Comparison of ENCODE assay signal across 8 mouse cellular contexts in the genomic region with DNA sequence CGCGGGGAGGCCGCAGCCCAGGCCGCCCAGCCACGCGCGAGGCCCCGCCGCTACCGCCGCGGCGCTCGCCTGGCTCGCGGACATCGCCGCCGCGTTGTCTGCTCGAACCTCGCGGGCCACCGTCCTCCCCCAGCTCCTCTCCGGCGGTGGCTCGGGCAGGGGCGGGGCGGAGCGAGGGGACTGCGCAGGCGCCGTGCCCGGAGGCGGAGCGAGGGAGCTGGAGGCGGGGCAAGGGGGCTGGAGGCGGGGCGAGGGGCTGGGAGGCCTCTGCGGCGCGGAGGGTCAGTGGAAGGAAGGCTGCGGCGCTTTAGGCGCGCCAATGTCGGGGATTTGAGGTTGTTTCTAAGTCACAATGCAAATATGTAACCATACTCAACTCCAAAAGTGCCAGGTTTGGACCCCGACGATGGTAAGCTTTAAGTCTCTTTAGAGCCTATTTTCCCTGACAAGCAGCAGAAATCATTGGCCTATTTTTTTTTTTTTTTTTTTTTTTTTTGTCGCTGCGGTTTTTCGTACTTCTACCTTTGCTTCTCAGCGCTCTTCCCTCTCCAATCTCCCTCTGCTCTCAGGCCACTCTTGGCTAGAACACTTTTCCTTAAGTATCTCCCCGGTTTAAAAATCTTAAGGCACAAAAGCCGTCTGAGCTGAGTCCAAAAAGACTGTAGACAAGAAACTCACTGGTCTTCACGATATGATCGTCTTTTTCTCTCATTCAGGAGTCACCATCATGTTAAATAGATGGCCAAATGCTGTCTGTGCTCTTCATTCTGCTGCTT. TPM values are rescaled to one million over a fixed set of nuclear protein-coding genes. Genes with fewer than 3 reads are reported as not detected.
DNase-seq lines count a peak whose midpoint lies in the region; ATAC-seq lines count a peak whose summit lies in the region.

Gene Arl5a, minus strand, starts transcription at position 155 of the 776 bp plus-strand sequence.

- peak within 1 kb of the TSS; percentile 80 for H3K9ac ChIP-seq in hindbrain, embryonic 11.5 days (ENCODE audit: low read depth, low read length)

- H3K4me2 ChIP-seq in hindbrain, embryonic 11.5 days (replicated peaks; ENCODE audit: low read depth, low read length): peak within 1 kb of the TSS; percentile 52

- under 1% methylated on average over 53 of the region's 57 CpGs for WGBS in hindbrain, embryonic 11.5 days

- H3K9me3 ChIP-seq in hindbrain, embryonic 11.5 days (ENCODE audit: control insufficient read depth, low read length): no peaks in the 10 kb centered on the region

- peak; percentile 96 for DNase-seq in MN1 (ENCODE audit: low spot score)
- peak; percentile 90 for DNase-seq in cerebellum, adult 9-10 months
- peak; percentile 70 to 96 for DNase-seq in frontal cortex, adult 2 months (ENCODE audit: extremely low spot score in 1 of 2, low spot score in 1 of 2)
- peak; percentile 96 for DNase-seq in hindbrain, embryonic 11.5 days (ENCODE audit: low spot score)
- DNase-seq in layer of hippocampus, postnatal 10 days (ENCODE audit: low spot score in 2 of 2): peak; percentile 98 to 99
- peak; percentile 94 for DNase-seq in lung, postnatal 10 days
- DNase-seq in ovary, postnatal 36 days (ENCODE audit: low spot score): peak; percentile 98
- peak; percentile 96 for DNase-seq in thymus, postnatal 25 days

- ATAC-seq in hindbrain, embryonic 11.5 days (ENCODE audit: low FRiP score): peak; percentile 96

- no peaks in the 10 kb centered on the region for H3K27me3 ChIP-seq in hindbrain, embryonic 11.5 days (ENCODE audit: control insufficient read depth, insufficient read depth, low read length)

- no peaks in the 10 kb centered on the region for H3K36me3 ChIP-seq in hindbrain, embryonic 11.5 days (ENCODE audit: control insufficient read depth, insufficient read depth, low read length)

- no peaks in the 10 kb centered on the region for H3K4me1 ChIP-seq in hindbrain, embryonic 11.5 days (replicated peaks; ENCODE audit: control insufficient read depth, insufficient read depth, low read length)

- H3K4me3 ChIP-seq in hindbrain, embryonic 11.5 days (ENCODE audit: low read depth, low read length): peak within 1 kb of the TSS; percentile 68

- H3K27ac ChIP-seq in hindbrain, embryonic 11.5 days (ENCODE audit: low read depth, low read length): peak within 1 kb of the TSS; percentile 78

RNA-seq across cellular contexts. Expression of gene Arl5a, which starts in this region (rescaled TPM):
- polyA plus RNA-seq in frontal cortex, adult 2 months (2012; rRNA removed): 45.1 and 46.0 TPM in 2 replicates
- polyA plus RNA-seq in hindbrain, embryonic 11.5 days (2014; fragmentation: Nextera tagmentation; extraction: Ambion mirVana): 61.1 and 78.3 TPM in 2 replicates
- 10 to 100 TPM; 64.7 to 67.7 TPM for total RNA-seq in layer of hippocampus, postnatal 10 days (2021)

Comparison
In these comparisons a context has a peak if more than half of its experiments do, and no peak if none do; other contexts are left out.
1. Peak in every context shown above with its lines: DNase-seq, ATAC-seq, H3K4me3 ChIP-seq and H3K27ac ChIP-seq.